Mouse (Mus musculus) megakaryocyte, embryonic 14.5 days (primary cell): ENCODE measurements around the gene Thy1.

Source experiments
- FLI1 ChIP-seq: IDR thresholded peaks from 2 replicates; pipeline ENCODE4 v1.6.1; 2012; ENCODE audit warnings: low read length, inconsistent platforms, mixed read lengths
- GATA1 ChIP-seq: IDR thresholded peaks from 3 replicates; pipeline ENCODE4 v1.6.1; 2012; ENCODE audit warnings: mixed read lengths, low read length, inconsistent platforms, borderline replicate concordance

- TF ChIP-seq GATA1 (no peak), FLI1 (no peak)
Observed at GRCm38 (mm10) chr9:44075996-44076763, 33.0 kb downstream of the Thy1 start.
